Mouse (Mus musculus) cortical plate, adult 2 months (tissue): Measurements from ENCODE around the gene Zdhhc14.

Source experiments
- CTCF ChIP-seq: fragments of 200-500 bp; IDR thresholded peaks from 2 replicates; pipeline ENCODE4 v1.5.1; 2011; ENCODE audit warnings: mild to moderate bottlenecking, control low read depth, low read length; ENCODE audit not compliant: insufficient read depth; ENCODE audit errors: extremely low read depth
- POLR2A ChIP-seq: fragments of 200-500 bp; IDR thresholded peaks from 2 replicates; pipeline ENCODE4 v1.6.1; 2011; ENCODE audit warnings: mild to moderate bottlenecking, low read length, control low read depth; ENCODE audit not compliant: insufficient read depth; ENCODE audit errors: extremely low read depth

- TF ChIP-seq CTCF (no peak), POLR2A (no peak)
Measured at GRCm38 (mm10) chr17:5494832-5495231, 2.5 kb downstream of the Zdhhc14 start.
